Mouse (Mus musculus) cortical plate, adult 2 months (tissue): Measurements from ENCODE around the gene Prtg.

ENCODE experiments used
- CTCF ChIP-seq: fragments of 200-500 bp; IDR thresholded peaks from 2 replicates; pipeline ENCODE4 v1.5.1; 2011; ENCODE audit warnings: mild to moderate bottlenecking, control low read depth, low read length; ENCODE audit not compliant: insufficient read depth; ENCODE audit errors: extremely low read depth
- POLR2A ChIP-seq: fragments of 200-500 bp; IDR thresholded peaks from 2 replicates; pipeline ENCODE4 v1.6.1; 2011; ENCODE audit warnings: mild to moderate bottlenecking, low read length, control low read depth; ENCODE audit not compliant: insufficient read depth; ENCODE audit errors: extremely low read depth

DNA sequence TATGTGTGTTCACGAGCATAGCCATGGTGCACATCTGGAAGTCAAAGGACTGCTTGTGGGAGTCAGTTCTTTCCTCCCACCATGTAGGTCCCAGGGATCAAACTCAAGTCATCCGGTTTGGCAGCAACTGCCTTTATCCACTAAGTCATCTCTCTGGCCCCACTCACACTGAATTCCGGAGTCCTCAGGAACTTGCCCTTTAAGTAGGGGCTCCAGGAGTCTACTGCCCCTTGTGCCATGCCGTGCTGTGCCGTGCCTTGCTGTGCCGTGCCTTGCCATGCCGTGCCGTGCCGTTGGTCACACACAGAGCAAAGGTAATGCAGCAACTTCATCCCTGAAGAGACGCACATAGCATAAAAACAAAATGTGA, 15.5 kb upstream of the Prtg start:
- TF ChIP-seq CTCF (no peak), POLR2A (no peak)
